Mouse (Mus musculus) neural tube, embryonic 13.5 days (tissue): ENCODE results near the gene Gjd2. TPM values are rescaled to one million over a fixed set of nuclear protein-coding genes. Genes with fewer than 3 reads are reported as not detected.

Experiments
- ATAC-seq: fragments of 200-750 bp; cut with Nextera tagmentation; 2 replicates; pipeline ENCODE4 v1.8.0; 2017; ENCODE audit warnings: low read depth, mild to moderate bottlenecking, moderate TSS enrichment, moderate library complexity
- H3K27ac ChIP-seq: fragments of 300-500 bp; sonication (generic); replicated peaks from 2 replicates; pipeline ENCODE4 v1.5.1; 2015; ENCODE audit warnings: moderate library complexity, mild to moderate bottlenecking, inconsistent platforms
- H3K27me3 ChIP-seq: fragments of 300-500 bp; sonication (generic); 2 replicates; pipeline ENCODE4 v1.6.1; 2015; ENCODE audit warnings: mild to moderate bottlenecking, inconsistent platforms
- H3K36me3 ChIP-seq: fragments of 300-500 bp; sonication (generic); 2 replicates; pipeline ENCODE4 v1.6.1; 2015; ENCODE audit warnings: mild to moderate bottlenecking, inconsistent platforms
- H3K4me1 ChIP-seq: fragments of 300-500 bp; sonication (generic); replicated peaks from 2 replicates; pipeline ENCODE4 v1.6.1; 2015; ENCODE audit warnings: inconsistent platforms
- H3K4me2 ChIP-seq: fragments of 300-500 bp; sonication (generic); 2 replicates; pipeline ENCODE4 v1.6.1; 2015; ENCODE audit warnings: inconsistent platforms, mild to moderate bottlenecking, moderate library complexity
- H3K4me3 ChIP-seq: fragments of 300-500 bp; sonication (generic); 2 replicates; pipeline ENCODE4 v1.5.1; 2015; ENCODE audit warnings: mild to moderate bottlenecking, inconsistent platforms
- H3K9ac ChIP-seq: fragments of 300-500 bp; sonication (generic); 2 replicates; pipeline ENCODE4 v1.6.1; 2015; ENCODE audit warnings: moderate library complexity, mild to moderate bottlenecking, inconsistent platforms
- H3K9me3 ChIP-seq: fragments of 300-500 bp; sonication (generic); 2 replicates; pipeline ENCODE4 v1.6.1; 2016; ENCODE audit warnings: inconsistent platforms
- WGBS: fragments of 180-500 bp; shearing (Covaris S2); methylation state at CpG from one replicate; pipeline ENCODE4 v1.1.7; 2015; 5-methylcytosine and 5-hydroxymethylcytosine counted together
- polyA plus RNA-seq: library from polyadenylated mRNA; unstranded; fragments of >200 nt; fragmentation: Nextera tagmentation; extraction: Ambion mirVana; gene quantifications from 2 replicates; pipeline ENCODE4 v1.2.1, GENCODE M21; 2015

Gene Gjd2
- polyA plus RNA-seq, 1 experiment from 2014 or later, result 4.7 TPM

DNA sequence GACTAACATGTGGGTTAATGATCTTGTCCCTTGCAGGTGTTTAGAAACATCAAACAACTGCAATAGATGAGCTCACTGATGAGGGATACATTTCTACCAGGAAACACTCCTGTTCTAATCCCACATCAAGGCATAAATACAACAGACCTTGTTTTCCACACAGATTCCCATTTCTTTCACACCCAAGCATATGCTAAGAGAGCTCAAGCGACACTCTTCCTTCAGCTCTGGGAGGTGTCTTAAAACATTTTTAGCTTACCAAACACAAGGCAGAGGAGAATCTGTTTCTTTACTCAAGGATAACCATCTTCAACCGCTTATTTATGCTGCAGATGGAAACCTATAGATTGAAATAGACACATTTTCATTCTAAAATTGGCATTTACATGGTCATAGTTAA is 5.1 kb downstream of the Gjd2 start:
- peaks cover 18% of the 10 kb centered on the region for H3K27me3 ChIP-seq
- no peak overlapping the region for H3K4me2 ChIP-seq
- WGBS, result 88% methylated on average over 2 of the region's 2 CpGs
- no peak overlapping the region for H3K9ac ChIP-seq
- H3K27ac ChIP-seq, result no peak overlapping the region
- peaks cover 8% of the 10 kb centered on the region for H3K4me1 ChIP-seq
- no peaks in the 10 kb centered on the region for H3K9me3 ChIP-seq
- no peak for ATAC-seq
- no peak overlapping the region for H3K4me3 ChIP-seq
- no peaks in the 10 kb centered on the region for H3K36me3 ChIP-seq

DNA sequence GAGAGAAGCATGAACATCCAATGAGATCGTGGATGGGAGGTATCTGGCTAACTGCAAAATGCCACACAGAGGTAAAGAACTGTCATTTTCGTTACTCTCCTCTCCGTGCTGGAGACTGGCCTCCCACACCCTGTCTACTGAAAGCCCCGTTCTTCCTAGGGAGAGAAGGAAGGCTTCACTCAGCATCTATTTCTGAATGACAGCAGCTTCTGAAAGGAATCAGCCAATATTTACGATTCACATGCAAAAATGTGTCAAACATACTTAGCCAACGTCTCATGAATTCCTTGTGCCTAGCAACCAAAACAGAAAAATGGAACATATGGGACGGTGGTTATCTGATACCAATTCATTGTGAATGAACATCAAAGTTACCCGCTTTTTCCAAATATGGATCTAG is 15.9 kb downstream of the Gjd2 start:
- no peaks in the 10 kb centered on the region for H3K27me3 ChIP-seq
- no peaks in the 10 kb centered on the region for H3K4me1 ChIP-seq
- no peaks in the 10 kb centered on the region for H3K36me3 ChIP-seq
- no peaks in the 10 kb centered on the region for H3K9me3 ChIP-seq
- H3K4me3 ChIP-seq, result no peak overlapping the region
- H3K4me2 ChIP-seq, result no peak overlapping the region
- H3K27ac ChIP-seq, result no peak overlapping the region
- 74% methylated on average over 8 of the region's 8 CpGs for WGBS
- ATAC-seq, result no peak
- H3K9ac ChIP-seq, result no peak overlapping the region

- Histone ChIP-seq H3K27me3 (no peaks in the 10 kb centered on the region), H3K9ac (no peak overlapping the region), H3K27ac (no peak overlapping the region), H3K4me3 (no peak overlapping the region), H3K36me3 (no peaks in the 10 kb centered on the region), H3K4me2 (no peak overlapping the region), H3K9me3 (no peaks in the 10 kb centered on the region), H3K4me1 (no peaks in the 10 kb centered on the region)
- no peak for ATAC-seq
Measured at GRCm38 (mm10) chr2:113996930-113997329, 16.5 kb downstream of the Gjd2 start.

DNA sequence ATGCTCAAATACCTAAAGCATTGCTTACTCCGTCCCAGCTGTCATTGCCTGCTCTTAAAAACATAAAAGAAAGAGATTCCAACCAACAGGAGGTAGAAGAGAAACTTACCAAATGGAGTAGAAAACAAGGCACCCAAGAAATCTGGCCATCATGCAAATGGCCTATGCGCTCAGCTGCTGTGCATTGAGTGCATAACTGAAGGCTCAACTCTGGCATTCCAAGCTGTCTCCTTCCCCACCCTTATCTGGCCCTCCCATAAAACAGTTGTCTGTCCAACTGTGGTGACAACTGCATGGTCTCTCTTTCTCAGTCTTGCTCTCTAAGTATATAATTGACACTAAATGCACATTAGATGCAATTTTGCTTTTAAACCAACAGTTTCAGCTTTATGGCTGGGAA is 28.5 kb downstream of the Gjd2 start:
- H3K4me1 ChIP-seq, result no peaks in the 10 kb centered on the region
- H3K36me3 ChIP-seq, result no peaks in the 10 kb centered on the region
- no peak overlapping the region for H3K27ac ChIP-seq
- no peak overlapping the region for H3K4me2 ChIP-seq
- 77% methylated on average over 2 of the region's 2 CpGs for WGBS
- H3K4me3 ChIP-seq, result no peak overlapping the region
- no peak overlapping the region for H3K9ac ChIP-seq
- H3K9me3 ChIP-seq, result no peaks in the 10 kb centered on the region
- no peak for ATAC-seq
- H3K27me3 ChIP-seq, result no peaks in the 10 kb centered on the region

DNA sequence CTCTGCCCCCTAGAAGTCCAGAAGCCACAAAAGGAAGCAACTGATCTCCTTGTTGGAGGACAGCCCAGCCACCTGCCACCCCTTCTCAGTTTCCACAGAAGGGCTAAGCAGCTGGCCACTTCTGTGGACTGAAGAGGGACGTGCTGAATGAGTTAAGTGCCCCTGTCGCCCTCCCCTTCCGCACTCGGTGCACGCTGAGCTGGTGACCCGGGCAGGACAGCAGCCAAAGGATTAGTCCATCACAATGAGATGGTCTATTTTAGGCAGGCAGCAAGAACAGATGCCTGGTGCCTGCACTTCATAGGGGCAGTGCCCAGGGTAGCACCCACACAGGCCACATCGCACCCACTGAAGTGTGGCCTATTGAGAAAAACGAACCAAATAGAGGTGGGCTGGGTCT is 32.8 kb downstream of the Gjd2 start:
- Histone ChIP-seq H3K4me3 (no peak overlapping the region), H3K27me3 (no peaks in the 10 kb centered on the region), H3K4me2 (no peak overlapping the region), H3K9me3 (no peaks in the 10 kb centered on the region), H3K4me1 (no peaks in the 10 kb centered on the region), H3K9ac (no peak overlapping the region), H3K27ac (no peak overlapping the region), H3K36me3 (no peaks in the 10 kb centered on the region)
- WGBS, result 58% methylated on average over 8 of the region's 8 CpGs
- ATAC-seq, result no peak

- H3K4me3 ChIP-seq, result no peak overlapping the region
- H3K36me3 ChIP-seq, result no peaks in the 10 kb centered on the region
- ATAC-seq, result no peak
- no peak overlapping the region for H3K9ac ChIP-seq
- 69% methylated on average over 5 of the region's 5 CpGs for WGBS
- H3K9me3 ChIP-seq, result no peaks in the 10 kb centered on the region
- H3K27me3 ChIP-seq, result no peaks in the 10 kb centered on the region
- no peaks in the 10 kb centered on the region for H3K4me1 ChIP-seq
- no peak overlapping the region for H3K4me2 ChIP-seq
- H3K27ac ChIP-seq, result no peak overlapping the region
Measured at GRCm38 (mm10) chr2:113978151-113978771, 35.2 kb downstream of the Gjd2 start.

DNA sequence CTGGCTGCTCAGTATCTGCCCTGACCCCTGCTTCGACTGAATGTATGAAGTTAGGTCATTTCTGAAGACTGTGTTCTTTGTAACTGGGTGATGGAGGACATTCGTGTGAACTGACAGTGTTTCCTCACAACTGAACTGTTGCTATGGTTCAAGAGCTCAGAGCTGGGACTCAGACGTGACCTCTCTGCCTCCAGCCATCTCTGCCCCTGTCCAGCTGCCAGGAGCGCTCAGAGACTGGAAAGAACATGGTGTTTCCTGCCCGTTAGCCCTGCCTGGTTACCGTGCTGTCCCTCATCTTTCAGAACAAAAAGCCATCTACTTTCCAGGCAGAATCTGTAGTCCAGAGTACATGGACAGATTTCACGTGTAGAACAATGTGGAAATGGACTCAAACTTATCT is 39.5 kb downstream of the Gjd2 start:
- Histone ChIP-seq H3K4me1 (no peaks in the 10 kb centered on the region), H3K4me2 (no peak overlapping the region), H3K27ac (no peak overlapping the region), H3K27me3 (no peaks in the 10 kb centered on the region), H3K9ac (no peak overlapping the region), H3K9me3 (no peaks in the 10 kb centered on the region), H3K4me3 (no peak overlapping the region), H3K36me3 (no peaks in the 10 kb centered on the region)
- no peak for ATAC-seq
- WGBS, result 80% methylated on average over 7 of the region's 7 CpGs

- no peaks in the 10 kb centered on the region for H3K9me3 ChIP-seq
- no peak overlapping the region for H3K4me3 ChIP-seq
- ATAC-seq, result no peak
- no peak overlapping the region for H3K27ac ChIP-seq
- H3K9ac ChIP-seq, result no peak overlapping the region
- no peak overlapping the region for H3K4me2 ChIP-seq
- no peaks in the 10 kb centered on the region for H3K36me3 ChIP-seq
- no peaks in the 10 kb centered on the region for H3K4me1 ChIP-seq
- WGBS, result 34% methylated on average over 4 of the region's 4 CpGs
- no peaks in the 10 kb centered on the region for H3K27me3 ChIP-seq
Measured at GRCm38 (mm10) chr2:113966421-113966820, 47.0 kb downstream of the Gjd2 start.

Other genes with a start within 250 kb of the Gjd2 start
- gene Scg5, start 184.5 kb downstream of the Gjd2 start, polyA plus RNA-seq, result 164 and 197 TPM in 2 replicates
- 7.9 and 12.1 TPM in 2 replicates for gene Arhgap11a, start 165.0 kb downstream of the Gjd2 start, polyA plus RNA-seq
- gene Actc1, start 39.9 kb upstream of the Gjd2 start, polyA plus RNA-seq, result 100 and 107 TPM in 2 replicates
- 40.4 and 43.1 TPM in 2 replicates for gene Aqr, start 173.4 kb upstream of the Gjd2 start, polyA plus RNA-seq
- gene Zfp770, start 187.8 kb upstream of the Gjd2 start, polyA plus RNA-seq, result 4.8 and 5.0 TPM in 2 replicates